9 mouse cellular contexts compared by ENCODE assay signal in genomic region chr12:52448218-52448617, GRCm38 (mm10). TPM values are rescaled to one million over a fixed set of nuclear protein-coding genes. Genes with fewer than 3 reads are reported as not detected.
DNase-seq lines count a peak whose midpoint lies in the region; ATAC-seq and TF ChIP-seq lines count a peak whose summit lies in the region.
"Had no signal": no experiment of that assay in that cellular context is flagged by ENCODE, and none has a peak within 500 bp of the region (broad histone marks: within the 10 kb centered on the region; RNA-seq: fewer than 3 reads in every experiment).

No protein-coding gene starts in this region.

- no peaks in the 10 kb centered on the region for H3K27me3 ChIP-seq in lung, postnatal 0 days (replicated peaks; ENCODE audit: insufficient read depth, low read length)
- no peaks in the 10 kb centered on the region for H3K27me3 ChIP-seq in kidney, postnatal 0 days (ENCODE audit: insufficient read depth, low read length)
- H3K27me3 ChIP-seq: heart, embryonic 13.5 days; Patski had no signal

- WGBS in lung, postnatal 0 days = 37% methylated on average over 1 of the region's 1 CpGs
- whole genome bisulfite sequencing in kidney, postnatal 0 days = 48% methylated on average over 1 of the region's 1 CpGs

- no peaks in the 10 kb centered on the region for H3K9me3 ChIP-seq in lung, postnatal 0 days (ENCODE audit: low read length)
- no peaks in the 10 kb centered on the region for H3K9me3 ChIP-seq in kidney, postnatal 0 days (replicated peaks; ENCODE audit: low read length)
- H3K9me3 ChIP-seq: heart, embryonic 13.5 days had no signal

- H3K4me1 ChIP-seq in lung, postnatal 0 days (ENCODE audit: insufficient read depth, low read depth, low read length) = no peaks in the 10 kb centered on the region; the same call in 1 of the 2 replicates
- H3K4me1 ChIP-seq in kidney, postnatal 0 days (replicated peaks; ENCODE audit: insufficient read depth, low read length) = no peaks in the 10 kb centered on the region

- TF ChIP-seq CTCF in lung, postnatal 0 days (IDR thresholded peaks at IDR 0.05) = no peak
- no peak for TF ChIP-seq CTCF in kidney, postnatal 0 days (IDR thresholded peaks at IDR 0.05; ENCODE audit: low read depth)

- no peak overlapping the region for H3K4me3 ChIP-seq in lung, postnatal 0 days (ENCODE audit: low read depth, low read length)
- H3K4me3 ChIP-seq in kidney, postnatal 0 days (replicated peaks; ENCODE audit: low read depth, low read length) = no peak overlapping the region
- H3K4me3 ChIP-seq: heart, embryonic 13.5 days had no signal

- H3K36me3 ChIP-seq in lung, postnatal 0 days (ENCODE audit: insufficient read depth, low read length) = no peaks in the 10 kb centered on the region
- H3K36me3 ChIP-seq in kidney, postnatal 0 days (ENCODE audit: insufficient read depth, low read length) = no peaks in the 10 kb centered on the region
- H3K36me3 ChIP-seq: heart, embryonic 13.5 days had no signal

- no peak overlapping the region for H3K27ac ChIP-seq in lung, postnatal 0 days (ENCODE audit: low read length)
- peak overlapping the region; percentile 3; the same call in 1 of the 2 replicates for H3K27ac ChIP-seq in kidney, postnatal 0 days
- H3K27ac ChIP-seq: heart, embryonic 13.5 days had no signal

- DNase-seq in lung, postnatal 0 days (ENCODE audit: low spot score) = peak; percentile 43
- DNase-seq in lung, postnatal 25 days (ENCODE audit: low spot score) = no peak
- peak; percentile 39 for DNase-seq in fat pad, adult 2 months (ENCODE audit: extremely low read depth, low read depth, low spot score)
- peak; percentile 41 for DNase-seq in kidney, postnatal 0 days (ENCODE audit: low spot score)
- peak; percentile 45 for DNase-seq in testis, postnatal 10 days (ENCODE audit: low spot score)
- no peak for DNase-seq in right cerebral cortex, adult 2 months (ENCODE audit: low spot score in 2 of 2)
- no peak for DNase-seq in layer of hippocampus, postnatal 10 days (ENCODE audit: low spot score in 2 of 2)

- H3K4me2 ChIP-seq in lung, postnatal 0 days (replicated peaks; ENCODE audit: low read depth, low read length) = no peak overlapping the region
- no peak overlapping the region for H3K4me2 ChIP-seq in kidney, postnatal 0 days (ENCODE audit: low read length)
- H3K4me2 ChIP-seq: heart, embryonic 13.5 days had no signal

- H3K9ac ChIP-seq in lung, postnatal 0 days (replicated peaks; ENCODE audit: low read depth) = no peak overlapping the region
- no peak overlapping the region for H3K9ac ChIP-seq in kidney, postnatal 0 days (ENCODE audit: low read depth, low read length)
- H3K9ac ChIP-seq: heart, embryonic 13.5 days had no signal

- ATAC-seq in lung, postnatal 0 days = 0 out of 2 replicates have a peak, but pooled peaks have one; percentile 26
- peak; percentile 87 for ATAC-seq in kidney, postnatal 0 days (replicated peaks; ENCODE audit: low FRiP score, low read depth)
- ATAC-seq: Patski had no signal

- no peak for TF ChIP-seq EP300 in lung, postnatal 0 days (IDR thresholded peaks at IDR 0.05)

RNA-seq across cellular contexts. Expression of gene Arhgap5, which starts 55.6 kb away (rescaled TPM):
- 32.1 and 39.1 TPM in 2 replicates for polyA plus RNA-seq in lung, postnatal 0 days (2015; fragmentation: Nextera tagmentation; extraction: Ambion mirVana)
- polyA plus RNA-seq in kidney, postnatal 0 days (2015; fragmentation: Nextera tagmentation; extraction: Ambion mirVana) = 42.5 and 44.6 TPM in 2 replicates
- 100 to 1,000 TPM; 102 to 108 TPM for total RNA-seq in layer of hippocampus, postnatal 10 days (2021)

Comparison
In these comparisons a context has a peak if more than half of its experiments do, and no peak if none do; other contexts are left out.
1. DNase-seq: peak in lung, postnatal 0 days (single experiment), fat pad, adult 2 months (single experiment), kidney, postnatal 0 days (single experiment) and testis, postnatal 10 days (single experiment); none in lung, postnatal 25 days (single experiment), right cerebral cortex, adult 2 months (0 of 2) and layer of hippocampus, postnatal 10 days (0 of 2).